Mouse (Mus musculus): ENCODE measurements at regions not wholly inside any gene's neighbourhood (a gene's known extent, or its start where the extent isn't known, plus 50 kb on each side); places are given as distances from the start of the nearest gene placed in this dataset.

DNA sequence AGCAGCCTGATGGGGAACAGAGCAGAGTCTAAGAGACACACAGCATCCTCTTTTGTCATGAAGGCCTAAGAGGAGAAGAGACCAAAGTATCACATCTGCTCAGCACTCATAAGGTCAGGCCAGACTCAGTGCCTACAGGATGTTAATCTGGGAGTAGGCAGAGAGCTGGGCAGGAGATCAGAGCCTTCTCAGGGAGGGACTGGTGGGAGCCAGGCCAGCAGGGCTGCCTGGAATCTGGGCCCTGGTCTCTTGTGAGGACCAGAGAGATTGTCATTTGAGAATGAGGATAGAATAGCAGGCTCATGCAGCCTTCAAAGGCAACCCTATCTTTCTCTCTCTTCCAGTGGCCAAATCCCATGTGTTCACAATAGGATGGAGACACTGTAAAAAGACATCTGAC, 132.3 kb downstream of the Opa1 start:
- TF ChIP-seq POLR2A (IDR thresholded peaks at IDR 0.05; ENCODE audit: insufficient read length, low read depth): no peak
- no peak for TF ChIP-seq E2F4 (IDR thresholded peaks at IDR 0.05; ENCODE audit: insufficient read depth)
- no peak for TF ChIP-seq POLR2AphosphoS2 (IDR thresholded peaks at IDR 0.05; ENCODE audit: insufficient read length, low read depth)
- no peak for TF ChIP-seq MYOD1 (IDR thresholded peaks at IDR 0.05; ENCODE audit: control insufficient read depth in 1 of 3, insufficient read length in 2 of 3, low read depth in 2 of 3)
- no peak for TF ChIP-seq MAX (IDR thresholded peaks at IDR 0.05; ENCODE audit: low read depth)
- no peak for TF ChIP-seq USF1 (IDR thresholded peaks at IDR 0.05; ENCODE audit: low read depth)
- no peak for TF ChIP-seq TCF12 (IDR thresholded peaks at IDR 0.05; ENCODE audit: insufficient read depth, poor library complexity, severe bottlenecking)
- no peak for TF ChIP-seq SRF (IDR thresholded peaks at IDR 0.05; ENCODE audit: control insufficient read depth, insufficient read length, low read depth)
- no peak for TF ChIP-seq CEBPB (IDR thresholded peaks at IDR 0.05; ENCODE audit: insufficient read depth, poor library complexity, severe bottlenecking)
- no peak for TF ChIP-seq MYOG (IDR thresholded peaks at IDR 0.05; ENCODE audit: control insufficient read depth in 1 of 3, insufficient read depth in 1 of 3, insufficient read length in 2 of 3, low read depth in 2 of 3)
